Mouse (Mus musculus): Measurements from ENCODE around the gene Rxfp1. TPM values are rescaled to one million over a fixed set of nuclear protein-coding genes. Genes with fewer than 3 reads are reported as not detected.
A peak's percentile ranks its signal among the peaks of the same experiment; 100 is the strongest.

Gene Rxfp1
- polyA plus RNA-seq, 1 experiment from 2014 or later = 0.04 TPM

- Histone ChIP-seq H3K4me2 (no peak overlapping the region), H3K36me3 (no peaks in the 10 kb centered on the region), H3K4me3 (no peak overlapping the region), H3K27ac (no peak overlapping the region), H3K4me1 (replicated peaks) (no peaks in the 10 kb centered on the region), H3K9me3 (no peaks in the 10 kb centered on the region), H3K27me3 (no peaks in the 10 kb centered on the region), H3K9ac (no peak overlapping the region)
- no peak for ATAC-seq (ENCODE audit: low FRiP score)
- WGBS = 41% methylated on average over 5 of the region's 5 CpGs
These were observed 81.0 kb downstream of the Rxfp1 start for GRCm38 (mm10) chr3:79656682-79657081.

DNA sequence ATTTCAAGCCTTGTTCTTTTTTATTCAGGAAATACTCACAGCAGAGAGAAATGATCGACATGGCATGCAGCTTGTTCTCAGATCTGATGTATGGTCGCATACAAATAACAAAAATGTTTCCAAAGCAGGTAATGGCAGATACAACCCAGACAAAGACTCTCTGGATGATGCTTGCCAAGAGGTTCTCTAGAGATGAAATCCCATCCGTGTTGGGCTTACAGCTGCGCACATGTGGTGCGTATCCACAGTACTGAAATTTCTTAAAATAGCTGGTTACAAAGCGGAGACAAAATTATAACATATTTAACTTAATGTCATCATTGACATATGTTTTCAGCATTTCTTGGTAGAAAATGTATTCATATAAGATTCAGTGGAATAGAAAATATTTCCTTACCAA, 85.6 kb downstream of the Rxfp1 start:
- no peaks in the 10 kb centered on the region for H3K9me3 ChIP-seq
- H3K4me3 ChIP-seq = no peak overlapping the region
- H3K27ac ChIP-seq = no peak overlapping the region
- no peaks in the 10 kb centered on the region for H3K4me1 ChIP-seq (replicated peaks)
- no peaks in the 10 kb centered on the region for H3K36me3 ChIP-seq
- H3K9ac ChIP-seq = no peak overlapping the region
- 93% methylated on average over 6 of the region's 6 CpGs for WGBS
- H3K4me2 ChIP-seq = no peak overlapping the region
- ATAC-seq (ENCODE audit: low FRiP score) = no peak
- no peaks in the 10 kb centered on the region for H3K27me3 ChIP-seq

DNA sequence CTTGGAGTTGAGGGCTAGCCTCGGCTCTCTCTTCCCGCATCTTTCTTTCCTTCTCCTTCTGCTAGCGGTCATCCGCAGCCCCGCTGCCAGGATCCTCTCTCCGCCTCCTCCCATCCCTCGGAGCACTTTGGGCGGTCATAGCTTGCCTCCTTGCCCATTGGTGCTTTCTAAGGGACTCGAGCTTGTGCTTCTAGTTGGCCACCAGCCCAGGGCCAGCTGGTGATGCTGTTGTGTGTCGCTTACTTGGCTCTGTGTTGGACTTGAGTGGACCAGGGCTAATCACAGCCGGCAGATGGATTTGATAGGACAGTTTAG, 108.3 kb downstream of the Rxfp1 start, which contains the start of gene Etfdh:
Gene Etfdh, minus strand, starts transcription at position 85 of the 315 bp plus-strand sequence.
- WGBS = under 1% methylated on average over 11 of the region's 11 CpGs
- Histone ChIP-seq H3K27ac (peak within 1 kb of the TSS; percentile 85), H3K27me3 (no peaks in the 10 kb centered on the region), H3K4me3 (peak within 1 kb of the TSS; percentile 65), H3K36me3 (peaks cover 26% of the 10 kb centered on the region), H3K9me3 (no peaks in the 10 kb centered on the region), H3K9ac (peak within 1 kb of the TSS; percentile 78), H3K4me2 (peak within 1 kb of the TSS; percentile 77), H3K4me1 (replicated peaks) (peaks cover 13% of the 10 kb centered on the region)
- peak; percentile 50 for ATAC-seq (ENCODE audit: low FRiP score)

- H3K4me1 ChIP-seq (replicated peaks) = peaks cover 13% of the 10 kb centered on the region
- H3K27me3 ChIP-seq = no peaks in the 10 kb centered on the region
- peak within 1 kb of the TSS; percentile 78 for H3K9ac ChIP-seq
- no peaks in the 10 kb centered on the region for H3K9me3 ChIP-seq
- H3K27ac ChIP-seq = peak within 1 kb of the TSS; percentile 85
- peak within 1 kb of the TSS; percentile 65 for H3K4me3 ChIP-seq
- peak within 1 kb of the TSS; percentile 77 for H3K4me2 ChIP-seq
- ATAC-seq (ENCODE audit: low FRiP score) = peak; percentile 99
- H3K36me3 ChIP-seq = peaks cover 24% of the 10 kb centered on the region
- WGBS = under 1% methylated on average over 60 of the region's 60 CpGs
These were observed 108.9 kb downstream of the Rxfp1 start, which contains the start of gene 4930579G24Rik for GRCm38 (mm10) chr3:79628561-79629415. Gene 4930579G24Rik (plus strand): TSS chr3:79629079.

GRCm38 (mm10) chr3:79628182-79628560, 109.5 kb downstream of the Rxfp1 start:
- Histone ChIP-seq H3K36me3 (peaks cover 18% of the 10 kb centered on the region), H3K27ac (peak overlapping the region; percentile 53), H3K9ac (peak overlapping the region; percentile 75), H3K9me3 (no peaks in the 10 kb centered on the region), H3K27me3 (no peaks in the 10 kb centered on the region), H3K4me1 (replicated peaks) (peaks cover 13% of the 10 kb centered on the region), H3K4me3 (peak overlapping the region; percentile 65), H3K4me2 (peak overlapping the region; percentile 77)
- WGBS = 0% methylated on average over 9 of the region's 9 CpGs
- no peak for ATAC-seq (ENCODE audit: low FRiP score)

DNA sequence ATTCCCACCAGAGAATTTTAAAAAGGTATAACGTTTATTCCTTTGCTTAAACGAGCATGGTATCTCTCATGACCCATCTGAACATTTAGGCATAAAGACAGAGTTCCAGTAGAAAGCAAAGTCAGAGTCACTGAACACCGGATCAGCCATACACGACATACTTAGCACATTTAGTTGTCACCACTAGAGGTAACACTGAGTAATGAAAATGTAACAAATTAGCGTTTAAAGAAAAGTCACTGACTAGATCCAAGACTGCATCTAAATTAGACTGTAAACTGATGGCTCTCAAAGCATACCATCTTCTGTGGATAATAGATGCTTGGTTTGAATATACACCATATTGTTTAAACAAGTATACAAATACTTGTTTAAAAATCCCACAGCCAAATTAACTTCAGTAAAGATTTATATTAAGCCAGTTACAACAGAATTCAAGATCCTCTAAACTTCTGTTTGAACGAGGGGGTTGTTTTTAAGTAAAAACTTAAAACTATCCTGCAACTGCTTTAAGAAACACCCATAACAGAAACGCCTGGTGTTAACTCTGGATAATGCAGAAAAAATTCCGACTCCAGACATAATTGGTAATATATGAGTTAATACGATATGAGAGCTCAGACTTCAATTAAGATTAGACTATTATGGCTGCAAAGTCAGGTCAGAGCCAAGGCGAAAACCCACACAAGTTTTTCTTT, 110.0 kb downstream of the Rxfp1 start:
- peaks cover 13% of the 10 kb centered on the region for H3K4me1 ChIP-seq (replicated peaks)
- peak overlapping the region; percentile 77 for H3K4me2 ChIP-seq
- H3K4me3 ChIP-seq = peak overlapping the region; percentile 65
- H3K9ac ChIP-seq = peak overlapping the region; percentile 75
- H3K27me3 ChIP-seq = no peaks in the 10 kb centered on the region
- H3K36me3 ChIP-seq = peaks cover 16% of the 10 kb centered on the region
- no peaks in the 10 kb centered on the region for H3K9me3 ChIP-seq
- no peak overlapping the region for H3K27ac ChIP-seq
- ATAC-seq (ENCODE audit: low FRiP score) = no peak
- 31% methylated on average over 10 of the region's 10 CpGs for WGBS

DNA sequence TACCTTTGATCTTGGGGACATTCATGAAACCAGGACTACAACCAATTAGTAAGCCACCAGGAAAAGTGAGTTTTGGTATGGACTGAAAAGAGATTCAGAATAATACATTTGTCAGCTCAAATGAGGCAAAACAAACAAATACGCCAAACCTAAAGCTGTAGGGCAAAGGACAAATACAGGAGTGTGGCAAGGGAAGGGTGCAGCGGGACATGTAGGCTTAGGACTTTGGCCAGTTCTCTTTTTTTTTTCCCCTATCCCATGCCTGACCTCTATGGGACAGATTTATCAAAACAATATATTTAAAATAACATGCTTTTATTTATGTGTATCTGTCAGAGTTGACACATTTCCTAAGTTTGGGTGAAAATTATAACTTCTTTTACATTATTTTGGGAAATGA, 127.8 kb downstream of the Rxfp1 start:
- H3K4me1 ChIP-seq (replicated peaks) = no peaks in the 10 kb centered on the region
- H3K4me2 ChIP-seq = no peak overlapping the region

GRCm38 (mm10) chr3:79595468-79595867, 142.2 kb downstream of the Rxfp1 start:
- Histone ChIP-seq H3K9ac (no peak overlapping the region), H3K4me1 (replicated peaks) (peaks cover 15% of the 10 kb centered on the region), H3K9me3 (no peaks in the 10 kb centered on the region), H3K36me3 (peaks cover 58% of the 10 kb centered on the region), H3K4me2 (no peak overlapping the region), H3K27ac (no peak overlapping the region), H3K27me3 (no peaks in the 10 kb centered on the region), H3K4me3 (no peak overlapping the region)
- ATAC-seq (ENCODE audit: low FRiP score) = no peak
- 98% methylated on average over 7 of the region's 7 CpGs for WGBS

More for the DNA sequence above, 127.8 kb downstream of the Rxfp1 start:
- WGBS = 93% methylated on average over 2 of the region's 2 CpGs
- H3K4me3 ChIP-seq = no peak overlapping the region
- no peaks in the 10 kb centered on the region for H3K9me3 ChIP-seq
- H3K27ac ChIP-seq = no peak overlapping the region
- H3K27me3 ChIP-seq = no peaks in the 10 kb centered on the region
- peaks cover 64% of the 10 kb centered on the region for H3K36me3 ChIP-seq
- H3K9ac ChIP-seq = no peak overlapping the region
- no peak for ATAC-seq (ENCODE audit: low FRiP score)

GRCm38 (mm10) chr3:79591793-79592471, 145.7 kb downstream of the Rxfp1 start:
- H3K4me1 ChIP-seq (replicated peaks) = peaks cover 15% of the 10 kb centered on the region
- H3K9me3 ChIP-seq = no peaks in the 10 kb centered on the region
- peak overlapping the region; percentile 92 for H3K4me3 ChIP-seq
- 0 out of 2 replicates have a peak, but pooled peaks cover 3% of the 10 kb centered on the region for H3K27me3 ChIP-seq
- WGBS = 6% methylated on average over 15 of the region's 15 CpGs
- peak overlapping the region; percentile 90 for H3K4me2 ChIP-seq
- peaks cover 28% of the 10 kb centered on the region for H3K36me3 ChIP-seq
- H3K9ac ChIP-seq = peak overlapping the region; percentile 89
- H3K27ac ChIP-seq = peak overlapping the region; percentile 86
- ATAC-seq (ENCODE audit: low FRiP score) = 0 out of 2 replicates have a peak, but pooled peaks have one; percentile 14

Other genes starting within 250 kb of the Rxfp1 start
- gene Fnip2, start 170.1 kb downstream of the Rxfp1 start, polyA plus RNA-seq (2015; fragmentation: Nextera tagmentation; extraction: Ambion mirVana) = 4.7 and 6.1 TPM in 2 replicates
- 153 and 155 TPM in 2 replicates for gene Ppid, start 146.5 kb downstream of the Rxfp1 start, polyA plus RNA-seq (2015; fragmentation: Nextera tagmentation; extraction: Ambion mirVana)
- 9.0 and 10.5 TPM in 2 replicates for gene 4930579G24Rik, start 108.8 kb downstream of the Rxfp1 start, polyA plus RNA-seq (2015; fragmentation: Nextera tagmentation; extraction: Ambion mirVana)
- 46.0 and 47.0 TPM in 2 replicates for gene Etfdh, start 108.4 kb downstream of the Rxfp1 start, polyA plus RNA-seq (2015; fragmentation: Nextera tagmentation; extraction: Ambion mirVana)
- gene Tmem144, start 114.9 kb upstream of the Rxfp1 start, polyA plus RNA-seq (2015; fragmentation: Nextera tagmentation; extraction: Ambion mirVana) = 1.1 and 1.4 TPM in 2 replicates
- gene Fam198b, start 146.7 kb upstream of the Rxfp1 start, polyA plus RNA-seq (2015; fragmentation: Nextera tagmentation; extraction: Ambion mirVana) = 3.9 and 5.1 TPM in 2 replicates

Measured in hindbrain, embryonic 13.5 days (tissue).